Mouse (Mus musculus) adrenal gland, adult 2 months (tissue): ENCODE data around the gene Deup1. TPM values are rescaled to one million over a fixed set of nuclear protein-coding genes. Genes with fewer than 3 reads are reported as not detected.

Experiments used
- DNase-seq: peaks from one replicate; pipeline ENCODE4 v3.0.0; 2021
- long read RNA-seq: library from polyadenylated mRNA; stranded (forward); transcript quantifications from one replicate; pipeline ENCODE4 v2.0.0, GENCODE M21; 2021
- polyA plus RNA-seq: library from polyadenylated mRNA; depleted of rRNA; stranded (reverse); fragments of >200 nt; gene quantifications from 2 replicates; pipeline ENCODE4 v1.2.3, GENCODE M21; 2012; rRNA removed
- total RNA-seq, 2 experiments: library from RNA; stranded (reverse); gene quantifications; 2 replicates each; pipeline ENCODE4 v1.2.3; 2021

Gene Deup1
- total RNA-seq (under 1 TPM; 0.09 to 0.24 TPM), polyA plus RNA-seq (0.10 TPM in 1 of 2 replicates, not detected in the other)
- long read RNA-seq, result 0 reads

DNA sequence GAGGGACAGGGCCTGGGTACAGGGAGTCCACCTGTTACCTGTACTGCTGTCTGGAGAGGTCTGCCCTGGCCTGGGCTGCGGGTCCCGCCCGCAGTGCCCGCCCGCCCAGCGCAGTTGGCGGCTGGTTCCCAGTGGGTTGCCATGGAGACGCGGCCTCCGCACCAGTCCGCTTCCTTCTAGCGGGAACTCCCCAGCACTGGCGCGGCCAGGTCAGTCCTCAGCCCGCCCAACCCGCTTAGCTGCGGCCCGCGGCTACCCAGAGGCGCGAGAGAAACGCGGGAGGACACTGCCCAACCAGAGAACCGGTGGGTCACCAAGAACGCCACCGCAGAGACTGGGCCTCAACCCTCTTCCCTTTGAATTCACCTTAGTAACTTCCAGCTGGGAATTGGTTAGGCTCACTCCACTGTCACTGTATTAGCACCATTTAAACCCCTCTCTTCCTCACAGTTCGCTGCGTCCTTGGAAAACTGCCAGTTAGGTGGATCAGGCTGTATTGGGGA is at the start of gene Deup1:
Gene Deup1 (minus strand): TSS at position 149 of the 503 bp plus-strand sequence.
- DNase-seq, result peak; percentile 45

DNA sequence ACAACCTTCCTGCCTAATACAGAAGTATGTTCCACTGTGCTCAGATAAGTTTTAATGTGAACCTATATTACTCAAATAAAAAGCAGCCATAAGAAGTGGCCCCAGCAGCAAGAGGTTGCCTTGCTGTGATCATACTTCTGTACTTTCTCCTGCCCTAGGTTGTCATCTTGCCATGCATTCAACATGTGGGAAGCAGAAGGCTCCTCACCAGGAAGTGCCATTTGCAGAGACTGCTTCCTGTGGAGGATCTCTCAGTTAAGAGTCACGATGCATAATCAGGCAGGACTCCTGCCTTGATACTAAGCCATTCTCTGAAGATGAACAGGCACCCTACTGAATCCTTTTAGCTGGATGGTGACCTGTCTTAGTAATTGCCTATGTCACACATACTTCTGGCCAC is 44.5 kb upstream of the Deup1 start:
- no peak for DNase-seq

DNA sequence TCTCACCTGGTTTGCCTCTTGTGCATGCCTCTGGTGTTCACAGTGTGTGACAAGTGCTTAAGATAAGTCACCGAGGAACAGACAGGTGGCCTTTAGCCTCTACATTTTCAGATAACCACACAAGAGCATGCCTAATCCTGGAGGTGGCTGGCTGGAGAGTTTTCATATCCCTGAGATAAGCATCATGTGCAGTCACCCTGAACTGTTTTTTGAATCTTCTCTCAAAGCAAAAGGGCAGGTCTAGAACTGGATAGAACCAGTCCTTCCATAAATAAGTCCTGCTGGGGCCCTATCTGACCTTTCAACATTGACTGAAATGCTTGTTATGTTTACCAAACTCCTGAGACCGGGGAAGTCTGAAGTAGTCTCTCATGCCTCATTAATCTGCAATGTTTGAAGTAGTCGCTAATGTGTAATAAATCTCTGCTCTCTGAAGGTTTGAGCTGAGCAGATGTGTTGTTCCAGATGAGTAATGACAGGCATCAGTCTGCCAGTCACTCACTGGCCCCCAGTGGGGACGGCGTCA is 42.3 kb upstream of the Deup1 start:
- DNase-seq, result no peak

DNA sequence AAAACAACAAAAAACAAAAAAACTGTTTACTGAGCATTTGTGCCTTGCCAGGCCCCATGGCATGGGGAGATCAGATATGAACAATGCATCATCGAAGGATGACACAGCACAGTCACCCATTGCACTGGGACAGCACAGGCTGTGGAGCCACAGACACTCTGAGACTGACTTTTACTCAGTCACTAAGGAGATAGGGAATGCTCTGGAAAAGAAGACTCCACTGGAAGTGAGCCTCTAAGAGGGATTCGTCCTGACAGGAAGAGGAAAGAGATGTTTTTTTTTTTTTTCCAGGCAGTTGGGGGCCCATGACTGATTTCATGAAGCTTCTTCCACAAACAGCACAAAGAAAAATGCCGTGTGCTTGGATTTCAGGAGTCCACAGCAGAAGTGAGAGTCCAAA is 41.7 kb upstream of the Deup1 start:
- no peak for DNase-seq

DNA sequence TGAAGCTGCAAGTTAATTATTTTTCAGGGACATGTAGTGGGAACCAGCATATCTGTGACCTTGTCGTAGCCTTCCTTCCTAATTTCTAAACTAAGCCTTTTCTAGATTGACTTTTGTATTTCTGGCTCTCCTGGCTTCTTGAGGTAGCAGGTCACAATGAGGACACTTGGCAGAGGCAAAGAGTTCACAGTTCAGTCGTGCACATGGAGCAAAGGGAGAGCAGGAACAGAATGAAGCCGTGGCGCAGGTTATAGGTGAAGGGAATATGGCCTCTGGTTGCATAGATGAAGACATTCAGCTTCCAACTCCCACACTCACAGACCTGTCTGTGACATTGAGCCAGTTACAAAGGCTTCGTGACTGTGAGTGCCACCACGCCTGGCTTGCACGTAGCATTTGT is 36.9 kb upstream of the Deup1 start:
- DNase-seq, result no peak

DNA sequence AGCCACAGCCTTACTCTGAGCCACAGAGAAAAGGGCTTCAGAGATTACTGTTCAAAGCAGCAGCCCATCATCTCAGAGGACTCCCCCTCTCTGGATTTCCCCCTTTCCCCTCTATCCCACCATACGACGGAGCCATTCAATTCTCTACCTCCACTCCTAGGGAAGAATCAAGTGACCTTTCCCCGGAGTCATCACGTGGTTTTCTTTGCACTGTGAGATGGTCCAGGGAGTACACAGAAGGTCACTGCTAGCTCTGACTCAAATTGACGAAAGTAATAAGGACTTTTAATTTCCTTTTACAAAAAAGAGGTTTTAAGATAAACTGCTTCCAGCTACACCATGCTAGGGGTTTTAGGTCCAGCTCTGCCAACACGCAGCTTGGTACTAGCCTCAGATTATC is 31.3 kb upstream of the Deup1 start:
- peak; percentile 15 for DNase-seq

- DNase-seq, result no peak
Observed at GRCm38 (mm10) chr9:15658236-15658785, 30.6 kb upstream of the Deup1 start.

DNA sequence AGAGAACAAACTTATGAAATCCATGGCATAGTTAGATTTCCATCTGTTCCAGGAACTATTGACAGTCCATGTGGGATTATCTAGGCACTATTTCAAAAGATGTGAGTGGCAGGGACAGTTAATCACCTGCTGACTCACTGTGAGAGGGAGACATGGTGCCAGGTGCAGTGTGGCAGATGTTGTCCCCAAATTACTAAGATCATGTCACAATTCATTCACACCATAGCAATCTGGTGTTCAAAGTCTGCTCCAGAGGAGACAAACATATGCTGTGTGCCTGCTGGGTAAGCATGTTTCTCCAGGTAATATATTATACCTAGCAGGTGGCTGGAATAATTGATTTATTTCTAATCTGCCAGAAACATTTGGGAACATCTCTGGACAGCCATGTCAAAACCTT is 25.3 kb upstream of the Deup1 start:
- no peak for DNase-seq

DNA sequence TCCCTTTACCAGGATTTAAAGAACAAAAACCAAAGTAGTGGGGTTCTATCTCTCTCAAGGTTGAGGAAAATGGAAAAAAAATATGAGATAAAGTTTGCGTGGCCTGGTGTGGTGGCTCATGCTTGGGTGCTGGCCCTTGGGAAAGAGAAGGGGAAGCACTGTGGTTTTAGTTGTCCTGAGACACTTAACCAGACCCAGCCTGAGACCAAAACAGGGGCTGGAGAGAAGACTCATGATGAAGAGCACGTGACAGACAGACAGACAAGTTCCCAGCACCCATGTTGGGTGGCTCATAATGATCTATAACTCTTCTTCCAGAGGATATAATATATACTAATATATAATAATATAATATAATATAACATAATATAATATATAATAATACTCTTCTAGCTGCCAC is 22.2 kb upstream of the Deup1 start:
- DNase-seq, result no peak

GRCm38 (mm10) chr9:15627384-15627783 is 349 bp downstream of the Deup1 start:
- DNase-seq, result no peak

GRCm38 (mm10) chr9:15624739-15625138 is 3.0 kb downstream of the Deup1 start:
- no peak for DNase-seq

DNA sequence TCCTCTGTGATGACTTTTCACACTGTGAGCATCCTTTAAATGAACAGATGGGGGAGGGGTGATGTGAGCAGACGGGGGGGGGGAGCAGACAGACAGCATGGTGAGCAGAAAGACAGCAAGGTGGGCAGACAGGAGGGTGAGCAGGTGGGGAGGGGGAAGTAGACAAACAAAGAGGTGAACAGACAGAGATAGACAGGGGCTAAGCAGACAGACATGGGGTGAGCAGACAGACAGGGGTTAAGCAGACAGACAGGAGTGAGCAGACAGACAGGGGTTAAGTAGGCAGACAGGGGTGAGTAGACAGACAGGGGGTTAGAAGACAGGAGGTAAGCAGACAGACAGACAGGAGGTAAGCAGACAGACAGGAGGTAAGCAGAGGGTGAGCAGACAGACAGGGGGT is 8.0 kb downstream of the Deup1 start:
- no peak for DNase-seq

- DNase-seq, result no peak
Observed at GRCm38 (mm10) chr9:15619020-15619590, 8.6 kb downstream of the Deup1 start.

DNA sequence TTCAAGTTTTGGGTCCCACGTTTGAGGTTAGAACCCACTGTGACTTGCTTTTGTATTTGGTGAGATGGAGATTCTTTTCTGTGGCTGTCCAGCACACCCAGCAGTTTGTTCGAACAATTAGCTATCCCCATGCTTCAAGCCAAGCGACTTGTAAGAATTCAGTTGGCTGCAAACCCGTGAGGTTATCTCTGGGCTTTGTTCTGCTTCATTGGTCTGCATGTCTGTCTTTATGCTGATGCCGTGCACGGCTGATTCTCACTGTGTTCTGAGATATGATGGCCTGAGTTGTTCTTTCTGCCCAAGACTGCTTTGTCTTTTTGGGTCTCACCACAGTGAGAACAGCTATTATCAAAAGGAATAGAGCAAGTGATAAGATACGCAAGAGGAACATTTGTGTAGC is 10.7 kb downstream of the Deup1 start:
- DNase-seq, result no peak

- no peak for DNase-seq
Observed at GRCm38 (mm10) chr9:15616471-15616870, 11.3 kb downstream of the Deup1 start.

DNA sequence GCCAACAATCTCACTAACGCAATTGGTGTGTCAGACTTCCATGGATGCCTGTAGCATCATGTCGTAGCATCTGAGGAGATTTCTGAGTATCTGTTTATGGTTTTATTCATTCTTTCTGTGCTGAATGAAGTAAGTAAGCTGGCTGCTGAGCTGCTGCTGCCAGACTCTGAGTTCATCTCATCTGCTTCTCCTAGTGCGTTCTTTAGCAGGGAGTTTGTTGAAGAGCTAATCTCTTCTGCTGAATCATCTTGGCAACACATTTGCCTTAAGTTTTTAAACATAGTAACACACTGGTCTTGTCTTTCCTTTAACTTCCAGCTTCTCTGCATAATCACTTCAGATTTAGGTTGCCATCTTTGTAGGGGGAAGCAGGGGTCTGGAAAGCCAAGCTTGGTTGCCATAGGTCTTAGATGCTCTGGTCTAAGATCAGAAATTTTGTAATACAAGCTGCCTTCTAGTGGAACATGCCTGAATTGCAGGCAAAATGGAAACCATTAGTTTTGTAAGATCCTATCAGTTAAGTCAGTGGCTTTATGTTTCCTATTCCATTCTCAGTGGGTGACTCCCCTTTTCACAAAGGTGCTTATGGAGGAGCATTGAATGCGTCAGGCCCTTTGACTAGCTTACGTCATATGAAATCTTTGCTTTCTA is 18.3 kb downstream of the Deup1 start:
- DNase-seq, result no peak

- DNase-seq, result no peak
Observed at GRCm38 (mm10) chr9:15607601-15608000, 20.1 kb downstream of the Deup1 start.

DNA sequence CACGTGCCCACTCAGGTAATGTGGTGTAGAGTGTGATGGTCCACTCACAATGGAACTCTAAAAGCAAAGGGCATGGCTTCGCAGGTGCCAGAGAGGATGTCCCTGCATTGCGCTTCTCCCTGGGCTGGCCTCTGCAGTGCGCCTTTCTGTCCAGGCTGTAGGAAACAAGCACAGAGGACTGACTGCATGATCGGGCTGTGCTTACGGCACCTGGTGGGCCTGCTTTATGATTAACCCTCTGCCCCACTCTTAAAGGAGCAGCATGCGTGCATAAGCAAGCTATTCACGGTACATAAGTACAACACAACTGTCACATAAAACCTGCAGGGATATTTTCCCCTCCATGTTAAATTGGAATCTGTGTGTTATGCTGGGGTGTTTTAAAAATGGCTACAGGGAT is 24.6 kb downstream of the Deup1 start:
- no peak for DNase-seq

DNA sequence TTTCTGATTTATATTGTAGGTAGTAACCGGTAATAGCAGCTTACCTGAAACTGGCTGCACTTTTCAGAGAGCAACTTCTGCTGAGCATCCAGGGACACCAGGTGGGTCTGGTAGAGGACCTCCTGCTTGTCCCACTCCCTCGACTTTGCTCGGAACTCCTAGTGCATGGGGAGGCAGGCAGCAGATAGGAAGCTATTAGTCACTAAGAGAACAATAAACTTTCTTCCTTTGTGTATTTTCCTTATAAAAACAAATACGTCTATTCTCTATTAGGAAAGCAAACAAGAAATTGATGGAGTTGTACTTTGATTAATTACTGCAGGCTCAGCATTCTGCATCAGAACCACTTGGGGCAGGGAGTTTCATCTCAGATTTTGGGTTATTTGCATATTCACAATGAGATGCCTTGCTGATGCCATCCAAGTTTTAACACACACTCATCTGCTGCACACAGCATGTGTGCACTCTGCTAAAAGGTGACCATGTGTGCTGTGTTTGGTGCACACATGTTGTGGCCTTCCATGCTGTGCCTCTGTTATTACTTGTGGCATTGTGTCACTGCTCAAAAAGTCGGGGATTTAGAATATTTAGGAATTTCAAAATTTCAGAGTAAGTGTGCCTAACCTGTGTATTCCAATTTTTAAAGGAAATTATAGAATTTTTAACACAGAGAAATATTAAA is 26.7 kb downstream of the Deup1 start:
- peak; percentile 6 for DNase-seq

DNA sequence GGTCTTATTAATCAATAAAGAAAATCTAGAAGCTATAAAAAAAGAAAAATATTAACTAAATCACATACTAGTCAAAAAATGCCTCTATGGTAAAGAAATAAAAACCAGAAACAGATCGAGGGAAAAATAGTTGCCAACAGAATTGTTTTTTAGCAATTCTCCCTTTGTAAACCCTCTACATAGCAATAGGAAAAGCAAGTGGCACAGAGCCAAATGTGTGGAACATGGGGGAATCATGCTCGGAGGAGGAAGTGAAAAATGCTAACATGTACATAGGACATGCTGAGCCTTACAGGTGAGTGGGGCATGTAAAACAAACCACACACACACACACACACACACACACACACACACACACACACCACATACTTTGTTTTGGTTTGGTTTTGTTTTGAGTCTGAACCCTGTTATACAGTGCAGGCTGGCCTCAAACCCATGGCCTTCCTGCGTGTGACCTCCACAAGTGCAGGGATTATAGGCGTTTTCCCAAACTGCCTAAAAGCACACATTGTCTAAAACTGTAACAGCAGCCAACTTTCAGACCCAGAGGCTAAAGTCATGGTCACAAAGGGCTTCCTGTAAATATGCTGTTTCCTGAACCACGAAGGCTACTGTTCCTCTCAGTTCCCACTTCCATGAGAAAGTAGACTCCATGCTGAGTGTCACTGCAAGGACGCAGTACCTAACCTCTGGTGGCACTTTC is 27.4 kb downstream of the Deup1 start:
- peak; percentile 13 for DNase-seq

GRCm38 (mm10) chr9:15596598-15596997 is 31.1 kb downstream of the Deup1 start:
- no peak for DNase-seq

- DNase-seq, result no peak
Observed at GRCm38 (mm10) chr9:15594148-15594547, 33.6 kb downstream of the Deup1 start.
